Mouse (Mus musculus): ENCODE results near the gene Dnah2.

Gene Dnah2

GRCm38 (mm10) chr11:69420554-69421000 lies 128.3 kb downstream of the Dnah2 start:
- in situ Hi-C loops (cut with MboI, MseI) = no loop called here

GRCm38 (mm10) chr11:69419813-69420553 lies 128.9 kb downstream of the Dnah2 start:
- in situ Hi-C loops (cut with MboI, MseI) = loop anchor here (10.0 kb wide), 2 partner anchors 565 to 595 kb away; partner anchors contain the start of genes Acadvl, Ctdnep1, Dlg4 and Elp5

- in situ Hi-C loops (cut with MboI, MseI) = loop anchor here (10.0 kb wide), 2 partner anchors 565 to 595 kb away; partner anchors contain the start of genes Acadvl, Ctdnep1, Dlg4 and Elp5
These were observed 129.5 kb downstream of the Dnah2 start for GRCm38 (mm10) chr11:69419443-69419812.

- in situ Hi-C loops (cut with MboI, MseI) = loop anchor here (10.0 kb wide), 2 partner anchors 566 to 596 kb away; partner anchors contain the start of genes Acadvl, Ctdnep1, Dlg4 and Elp5
These were observed 130.1 kb downstream of the Dnah2 start for GRCm38 (mm10) chr11:69418481-69419442.

- in situ Hi-C loops (cut with MboI, MseI) = loop anchor here (10.0 kb wide), 2 partner anchors 567 to 597 kb away; partner anchors contain the start of genes Acadvl, Ctdnep1, Dlg4 and Elp5
These were observed 131.2 kb downstream of the Dnah2 start for GRCm38 (mm10) chr11:69417449-69418384.

- in situ Hi-C loops (cut with MboI, MseI) = loop anchor here (10.0 kb wide), 2 partner anchors 568 to 598 kb away; partner anchors contain the start of genes Acadvl, Ctdnep1, Dlg4 and Elp5
These were observed 131.9 kb downstream of the Dnah2 start for GRCm38 (mm10) chr11:69416921-69417448.

GRCm38 (mm10) chr11:69416509-69416908 lies 132.4 kb downstream of the Dnah2 start:
- in situ Hi-C loops (cut with MboI, MseI) = loop anchor here (10.0 kb wide), 2 partner anchors 568 to 598 kb away; partner anchors contain the start of genes Acadvl, Ctdnep1, Dlg4 and Elp5

GRCm38 (mm10) chr11:69415668-69416451 lies 133.1 kb downstream of the Dnah2 start:
- in situ Hi-C loops (cut with MboI, MseI) = loop anchor here (10.0 kb wide), 2 partner anchors 569 to 599 kb away; partner anchors contain the start of genes Acadvl, Ctdnep1, Dlg4 and Elp5

GRCm38 (mm10) chr11:69415327-69415667 lies 133.6 kb downstream of the Dnah2 start:
- in situ Hi-C loops (cut with MboI, MseI) = loop anchor here (10.0 kb wide), 2 partner anchors 570 to 600 kb away; partner anchors contain the start of genes Acadvl, Ctdnep1, Dlg4 and Elp5

- in situ Hi-C loops (cut with MboI, MseI) = loop anchor here (10.0 kb wide), 2 partner anchors 570 to 600 kb away; partner anchors contain the start of genes Acadvl, Ctdnep1, Dlg4 and Elp5
These were observed 134.2 kb downstream of the Dnah2 start for GRCm38 (mm10) chr11:69414421-69415326.

- in situ Hi-C loops (cut with MboI, MseI) = loop anchor here (10.0 kb wide), 2 partner anchors 571 to 601 kb away; partner anchors contain the start of genes Acadvl, Ctdnep1, Dlg4 and Elp5
These were observed 135.4 kb downstream of the Dnah2 start, which contains the start of gene Kdm6b for GRCm38 (mm10) chr11:69413221-69414181. Kdm6b (minus strand) TSS chr11:69413675.

GRCm38 (mm10) chr11:69412548-69412947 lies 136.4 kb downstream of the Dnah2 start:
- in situ Hi-C loops (cut with MboI, MseI) = loop anchor here (10.0 kb wide), 2 partner anchors 572 to 602 kb away; partner anchors contain the start of genes Acadvl, Ctdnep1, Dlg4 and Elp5

GRCm38 (mm10) chr11:69411538-69412203 lies 137.2 kb downstream of the Dnah2 start:
- in situ Hi-C loops (cut with MboI, MseI) = loop anchor here (10.0 kb wide), 2 partner anchors 573 to 603 kb away; partner anchors contain the start of genes Acadvl, Ctdnep1, Dlg4 and Elp5

- in situ Hi-C loops (cut with MboI, MseI) = loop anchor here (10.0 kb wide), 2 partner anchors 574 to 604 kb away; partner anchors contain the start of genes Acadvl, Ctdnep1, Dlg4 and Elp5
These were observed 137.8 kb downstream of the Dnah2 start for GRCm38 (mm10) chr11:69411073-69411535.

GRCm38 (mm10) chr11:69410310-69411072 lies 138.4 kb downstream of the Dnah2 start:
- in situ Hi-C loops (cut with MboI, MseI) = loop anchor here (10.0 kb wide), 2 partner anchors 574 to 604 kb away; partner anchors contain the start of genes Acadvl, Ctdnep1, Dlg4 and Elp5

All from T-helper 1 cell (primary cell).